Mouse (Mus musculus) mesoderm, embryonic 11.5 days (tissue): ENCODE results near the gene Adamtsl1.

ENCODE experiments used
- DNase-seq: peaks from one replicate; pipeline ENCODE4 v3.0.0-alpha.2; 2012; ENCODE audit warnings: low read depth, low spot score

The Adamtsl1 gene

GRCm38 (mm10) chr4:85513792-85514191 lies at the start of gene Adamtsl1:
Gene Adamtsl1, plus strand, starts transcription at chr4:85514172.
- DNase-seq = peak; percentile 9

- DNase-seq = no peak
Measured at GRCm38 (mm10) chr4:85483586-85483985, 30.4 kb upstream of the Adamtsl1 start.

GRCm38 (mm10) chr4:85486316-85486946 lies 27.5 kb upstream of the Adamtsl1 start:
- DNase-seq = no peak

GRCm38 (mm10) chr4:85505718-85506117 lies 8.3 kb upstream of the Adamtsl1 start:
- DNase-seq = no peak

GRCm38 (mm10) chr4:85506976-85507375 lies 7.0 kb upstream of the Adamtsl1 start:
- no peak for DNase-seq

GRCm38 (mm10) chr4:85507491-85507890 lies 6.5 kb upstream of the Adamtsl1 start:
- DNase-seq = no peak

- no peak for DNase-seq
Measured at GRCm38 (mm10) chr4:85513288-85513687, 684 bp upstream of the Adamtsl1 start.

- DNase-seq = peak; percentile 66
Measured at GRCm38 (mm10) chr4:85514205-85514681, 271 bp downstream of the Adamtsl1 start.

GRCm38 (mm10) chr4:85526966-85527566 lies 13.1 kb downstream of the Adamtsl1 start:
- DNase-seq = no peak

- DNase-seq = no peak
Measured at GRCm38 (mm10) chr4:85529852-85530251, 15.9 kb downstream of the Adamtsl1 start.

GRCm38 (mm10) chr4:85539677-85540076 lies 25.7 kb downstream of the Adamtsl1 start:
- no peak for DNase-seq

GRCm38 (mm10) chr4:85543221-85543620 lies 29.2 kb downstream of the Adamtsl1 start:
- no peak for DNase-seq

GRCm38 (mm10) chr4:85554696-85555095 lies 40.7 kb downstream of the Adamtsl1 start:
- DNase-seq = no peak

GRCm38 (mm10) chr4:85559753-85560152 lies 45.8 kb downstream of the Adamtsl1 start:
- DNase-seq = no peak

- DNase-seq = no peak
Measured at GRCm38 (mm10) chr4:85585426-85585825, 71.5 kb downstream of the Adamtsl1 start.

- no peak for DNase-seq
Measured at GRCm38 (mm10) chr4:85588928-85589327, 75.0 kb downstream of the Adamtsl1 start.

- DNase-seq = no peak
Measured at GRCm38 (mm10) chr4:85591037-85591436, 77.1 kb downstream of the Adamtsl1 start.

- no peak for DNase-seq
Measured at GRCm38 (mm10) chr4:85594159-85594558, 80.2 kb downstream of the Adamtsl1 start.

- DNase-seq = no peak
Measured at GRCm38 (mm10) chr4:85613331-85613730, 99.4 kb downstream of the Adamtsl1 start.

GRCm38 (mm10) chr4:85618746-85619145 lies 104.8 kb downstream of the Adamtsl1 start:
- DNase-seq = no peak

- DNase-seq = no peak
Measured at GRCm38 (mm10) chr4:85619261-85619660, 105.3 kb downstream of the Adamtsl1 start.

- no peak for DNase-seq
Measured at GRCm38 (mm10) chr4:85629381-85629780, 115.4 kb downstream of the Adamtsl1 start.

GRCm38 (mm10) chr4:85669271-85669670 lies 155.3 kb downstream of the Adamtsl1 start:
- no peak for DNase-seq
